Mouse (Mus musculus) heart, adult 2 months (tissue): Measurements from ENCODE around the gene Bpi. TPM values are rescaled to one million over a fixed set of nuclear protein-coding genes. Genes with fewer than 3 reads are reported as not detected.

Experiments
- DNase-seq, 2 experiments: peaks; one replicate each; pipeline ENCODE4 v3.0.0; 2021
- H3K27ac ChIP-seq: fragments of 200-600 bp; 2 replicates; pipeline ENCODE4 v1.8.1; 2022
- H3K27me3 ChIP-seq: fragments of 200-500 bp; 2 replicates; pipeline ENCODE4 v1.6.1; 2012; ENCODE audit warnings: mild to moderate bottlenecking, low read length, inconsistent platforms, mixed read lengths; ENCODE audit not compliant: control insufficient read depth, insufficient read depth
- H3K36me3 ChIP-seq: fragments of 200-500 bp; 2 replicates; pipeline ENCODE4 v1.6.1; 2012; ENCODE audit warnings: low read length, inconsistent platforms; ENCODE audit not compliant: control insufficient read depth, insufficient read depth
- H3K4me1 ChIP-seq: fragments of 200-500 bp; 2 replicates; pipeline ENCODE4 v1.6.1; 2011; ENCODE audit warnings: low read length; ENCODE audit not compliant: control insufficient read depth, insufficient read depth
- H3K4me3 ChIP-seq: fragments of 200-600 bp; 2 replicates; pipeline ENCODE4 v1.8.1; 2022
- H3K79me2 ChIP-seq: fragments of 200-500 bp; replicated peaks from 2 replicates; pipeline ENCODE4 v1.6.1; 2012; ENCODE audit warnings: mild to moderate bottlenecking, inconsistent platforms, low read length, moderate library complexity, mixed read lengths; ENCODE audit not compliant: control insufficient read depth, insufficient read depth
- H3K9ac ChIP-seq: fragments of 200-500 bp; 2 replicates; pipeline ENCODE4 v1.6.1; 2012; ENCODE audit warnings: low read depth, mild to moderate bottlenecking, control low read depth, inconsistent platforms, low read length, mixed read lengths
- CTCF ChIP-seq: fragments of 200-600 bp; IDR thresholded peaks from 2 replicates; pipeline ENCODE4 v1.8.1; 2022; ENCODE audit warnings: antibody characterized with exemption, mild to moderate bottlenecking, moderate library complexity
- EP300 ChIP-seq: fragments of 200-500 bp; IDR thresholded peaks from 2 replicates; pipeline ENCODE4 v1.6.1; 2011; ENCODE audit warnings: low read depth, low read length, control low read depth; ENCODE audit not compliant: insufficient read depth
- POLR2A ChIP-seq: fragments of 200-500 bp; IDR thresholded peaks from 2 replicates; pipeline ENCODE4 v1.6.1; 2011; ENCODE audit warnings: mild to moderate bottlenecking, low read depth, low read length, control low read depth; ENCODE audit not compliant: insufficient read depth
- WGBS: fragments of 180-500 bp; shearing (Covaris S2); methylation state at CpG from one replicate; pipeline ENCODE4 v1.1.7; 2018; 5-methylcytosine and 5-hydroxymethylcytosine counted together
- intact Hi-C: fragments of 180-260 bp; cut with DNase I; formaldehyde crosslinking; loops from one replicate; pipeline ENCODE4 v1.15.1; 2025
- polyA plus RNA-seq: library from polyadenylated mRNA; depleted of rRNA; stranded (reverse); fragments of >200 nt; gene quantifications from 2 replicates; pipeline ENCODE4 v1.2.3, GENCODE M21; 2012
- total RNA-seq, 2 experiments: library from RNA; stranded (reverse); gene quantifications; 2 replicates each; pipeline ENCODE4 v1.2.3; 2021

The Bpi gene
- total and polyA plus RNA-seq, 3 experiments = 0.13 TPM; not detected in 2

- Histone ChIP-seq H3K4me1 (no peaks in the 10 kb centered on the region), H3K9ac (no peak overlapping the region), H3K79me2 (no peaks in the 10 kb centered on the region), H3K36me3 (no peaks in the 10 kb centered on the region), H3K4me3 (no peak overlapping the region), H3K27ac (no peak overlapping the region), H3K27me3 (no peaks in the 10 kb centered on the region)
- TF ChIP-seq EP300 (no peak), POLR2A (no peak), CTCF (no peak)
- intact Hi-C loops = no loop called here
- no peak for DNase-seq
Observed at GRCm38 (mm10) chr2:158236698-158237097, 21.2 kb upstream of the Bpi start.

- no peak overlapping the region for H3K4me3 ChIP-seq
- intact Hi-C loops = no loop called here
- WGBS = 92% methylated on average over 5 of the region's 5 CpGs
- H3K9ac ChIP-seq = no peak overlapping the region
- DNase-seq = no peak
- H3K4me1 ChIP-seq = no peaks in the 10 kb centered on the region; the same call in 1 of the 2 replicates
- no peaks in the 10 kb centered on the region for H3K79me2 ChIP-seq
- H3K36me3 ChIP-seq = no peaks in the 10 kb centered on the region
- TF ChIP-seq EP300 = no peak
- no peak for TF ChIP-seq CTCF
- no peak for TF ChIP-seq POLR2A
- H3K27ac ChIP-seq = no peak overlapping the region
- no peaks in the 10 kb centered on the region for H3K27me3 ChIP-seq
Observed at GRCm38 (mm10) chr2:158238101-158238500, 19.8 kb upstream of the Bpi start.

DNA sequence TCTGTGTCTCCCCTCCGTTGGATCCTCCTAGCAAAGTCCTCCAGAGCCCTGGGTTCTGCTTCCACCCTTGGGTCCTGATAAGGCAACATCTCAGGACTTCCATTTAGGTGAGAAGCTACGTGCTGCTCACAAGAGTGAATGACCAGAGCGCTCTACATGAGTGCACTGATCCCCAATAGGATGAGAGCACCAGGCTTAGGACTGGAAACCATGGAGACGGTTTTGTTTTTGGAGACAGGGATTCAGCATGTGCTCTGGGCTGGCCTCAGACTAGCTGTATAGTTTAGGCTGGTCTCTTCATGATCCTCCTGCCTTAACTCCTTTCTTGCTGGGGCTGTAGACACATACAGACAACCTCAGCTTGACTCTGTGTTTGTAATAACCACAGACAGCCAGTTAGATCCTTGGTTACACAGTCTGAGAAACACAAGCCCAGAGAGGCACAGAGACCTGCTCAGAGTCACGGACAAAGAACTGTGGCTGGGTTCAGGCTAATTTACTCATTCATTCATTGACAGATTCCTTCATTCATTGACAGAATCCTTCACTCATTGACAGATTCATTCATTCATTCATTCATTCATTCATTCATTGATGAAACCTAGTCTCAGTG is 16.7 kb upstream of the Bpi start:
- 73% methylated on average over 5 of the region's 5 CpGs for WGBS
- H3K27ac ChIP-seq = no peak overlapping the region
- no peak overlapping the region for H3K9ac ChIP-seq
- TF ChIP-seq POLR2A (no peak), CTCF (no peak)
- H3K4me3 ChIP-seq = no peak overlapping the region
- H3K36me3 ChIP-seq = no peaks in the 10 kb centered on the region
- intact Hi-C loops = no loop called here
- no peaks in the 10 kb centered on the region for H3K79me2 ChIP-seq
- H3K4me1 ChIP-seq = no peaks in the 10 kb centered on the region; the same call in 1 of the 2 replicates
- no peak for DNase-seq
- H3K27me3 ChIP-seq = no peaks in the 10 kb centered on the region

GRCm38 (mm10) chr2:158242170-158242896 is 15.6 kb upstream of the Bpi start:
- Histone ChIP-seq H3K79me2 (no peaks in the 10 kb centered on the region), H3K9ac (no peak overlapping the region), H3K27me3 (no peaks in the 10 kb centered on the region), H3K36me3 (no peaks in the 10 kb centered on the region), H3K27ac (peak overlapping the region; percentile 33; the same call in 1 of the 2 replicates), H3K4me1 (no peaks in the 10 kb centered on the region; the same call in 1 of the 2 replicates), H3K4me3 (no peak overlapping the region)
- peak; percentile 59 to 67 for DNase-seq
- 71% methylated on average over 18 of the region's 18 CpGs for WGBS
- no peak for TF ChIP-seq EP300
- no peak for TF ChIP-seq POLR2A
- TF ChIP-seq CTCF = no peak
- intact Hi-C loops = no loop called here

GRCm38 (mm10) chr2:158243129-158243870 is 14.6 kb upstream of the Bpi start:
- H3K79me2 ChIP-seq = no peaks in the 10 kb centered on the region
- DNase-seq = peak; percentile 70 to 72
- no peak for TF ChIP-seq EP300
- TF ChIP-seq CTCF = no peak
- TF ChIP-seq POLR2A = no peak; the same call in 1 of the 2 replicates
- no peaks in the 10 kb centered on the region for H3K36me3 ChIP-seq
- H3K9ac ChIP-seq = no peak overlapping the region
- intact Hi-C loops = no loop called here
- no peak overlapping the region for H3K4me3 ChIP-seq
- H3K4me1 ChIP-seq = peaks cover 4% of the 10 kb centered on the region
- H3K27me3 ChIP-seq = no peaks in the 10 kb centered on the region
- 56% methylated on average over 18 of the region's 18 CpGs for WGBS
- peak overlapping the region; percentile 52 for H3K27ac ChIP-seq
